Mouse (Mus musculus) heart, adult 2 months (tissue): ENCODE data around the gene Hyal5.
A peak's percentile ranks its signal among the peaks of the same experiment; 100 is the strongest.

Experiments
- CTCF ChIP-seq: fragments of 200-600 bp; IDR thresholded peaks from 2 replicates; pipeline ENCODE4 v1.8.1; 2022; ENCODE audit warnings: antibody characterized with exemption, mild to moderate bottlenecking, moderate library complexity
- EP300 ChIP-seq: fragments of 200-500 bp; IDR thresholded peaks from 2 replicates; pipeline ENCODE4 v1.6.1; 2011; ENCODE audit warnings: low read depth, low read length, control low read depth; ENCODE audit not compliant: insufficient read depth
- POLR2A ChIP-seq: fragments of 200-500 bp; IDR thresholded peaks from 2 replicates; pipeline ENCODE4 v1.6.1; 2011; ENCODE audit warnings: mild to moderate bottlenecking, low read depth, low read length, control low read depth; ENCODE audit not compliant: insufficient read depth

- TF ChIP-seq EP300 (no peak), POLR2A (no peak), CTCF (0 out of 2 replicates have a peak, but pooled peaks have one; percentile 22)
Observed at GRCm38 (mm10) chr6:24822070-24822469, 35.7 kb upstream of the Hyal5 start.
